Comparison of ENCODE assay signal across 8 mouse cellular contexts in the genomic region with DNA sequence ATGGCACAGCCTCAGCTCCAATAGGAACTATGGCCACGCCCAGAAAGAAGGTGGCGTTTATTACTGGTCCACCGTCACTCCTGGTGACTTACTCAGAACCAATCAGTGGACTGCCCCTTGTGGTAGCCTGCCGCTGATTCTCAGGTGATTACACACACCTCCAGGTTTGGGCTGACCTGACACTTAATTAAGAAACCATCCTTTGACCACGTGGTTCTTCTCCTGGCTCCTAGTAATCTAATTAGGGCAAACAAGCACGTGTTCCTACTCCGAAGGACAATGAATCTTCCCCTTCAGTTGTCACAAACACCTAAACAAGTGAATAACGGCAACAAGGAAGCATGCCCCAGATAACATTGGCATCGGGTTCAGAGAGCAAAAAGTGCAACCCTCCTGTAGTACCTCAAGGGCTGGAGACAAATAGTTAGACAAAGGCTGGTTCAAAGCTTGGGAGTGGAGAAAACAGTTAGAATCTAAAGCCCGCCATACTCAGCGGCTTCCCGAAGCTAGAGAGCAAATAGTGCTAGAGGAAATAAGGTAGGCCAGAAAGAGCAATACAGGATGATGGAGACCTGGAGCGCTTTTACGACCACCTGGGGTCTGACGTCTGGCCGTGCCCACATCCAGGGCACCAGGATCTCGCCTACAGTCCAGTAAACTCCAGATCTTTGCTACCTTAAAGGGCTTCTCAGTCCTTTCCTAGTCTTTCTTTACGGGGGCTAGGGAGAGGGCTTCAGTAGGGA. TPM values are rescaled to one million over a fixed set of nuclear protein-coding genes. Genes with fewer than 3 reads are reported as not detected.
DNase-seq lines count a peak whose midpoint lies in the region; ATAC-seq lines count a peak whose summit lies in the region.

No protein-coding gene starts in this region.

- peak overlapping the region; percentile 82 for H3K4me2 ChIP-seq in intestine, embryonic 16.5 days (ENCODE audit: low read depth, low read length)
- H3K4me2 ChIP-seq in midbrain, embryonic 11.5 days: peak overlapping the region; percentile 65

- DNase-seq in layer of hippocampus, adult 11-12 months (ENCODE audit: low spot score): peak; percentile 71
- DNase-seq in layer of hippocampus, adult 9-10 months (ENCODE audit: low spot score): no peak
- peak; percentile 79 to 84 for DNase-seq in cerebellum, postnatal 14 days
- peak; percentile 68 to 69 for DNase-seq in frontal cortex, postnatal 10 days (ENCODE audit: low spot score in 2 of 2)
- peak; percentile 62 for DNase-seq in limb, embryonic 10.5 days (ENCODE audit: low spot score)
- DNase-seq in midbrain, embryonic 11.5 days (ENCODE audit: low spot score, missing footprints): peak; percentile 95
- peak; percentile 28 to 57 for DNase-seq in spleen, adult 18-20 months

- H3K4me3 ChIP-seq in intestine, embryonic 16.5 days (ENCODE audit: low read length): peak overlapping the region; percentile 69
- H3K4me3 ChIP-seq in limb, embryonic 10.5 days: peak overlapping the region; percentile 70
- H3K4me3 ChIP-seq in midbrain, embryonic 11.5 days (ENCODE audit: low read depth, low read length): peak overlapping the region; percentile 71

- peak overlapping the region; percentile 48 for H3K27ac ChIP-seq in intestine, embryonic 16.5 days (ENCODE audit: low read length)
- H3K27ac ChIP-seq in limb, embryonic 10.5 days: peak overlapping the region; percentile 82
- 0 out of 2 replicates have a peak overlapping the region, but pooled peaks have one; percentile 14 for H3K27ac ChIP-seq in midbrain, embryonic 11.5 days (ENCODE audit: low read depth, low read length)

- peak; percentile 95 for ATAC-seq in intestine, embryonic 16.5 days
- ATAC-seq in midbrain, embryonic 11.5 days (ENCODE audit: low FRiP score): peak; percentile 87

- peak overlapping the region; percentile 74 for H3K9ac ChIP-seq in intestine, embryonic 16.5 days (ENCODE audit: low read depth, low read length)
- H3K9ac ChIP-seq in midbrain, embryonic 11.5 days (ENCODE audit: low read length): peak overlapping the region; percentile 67

- WGBS in intestine, embryonic 16.5 days: under 1% methylated on average over 18 of the region's 18 CpGs
- 2% methylated on average over 18 of the region's 18 CpGs for WGBS in limb, embryonic 10.5 days
- WGBS in midbrain, embryonic 11.5 days: under 1% methylated on average over 18 of the region's 18 CpGs

- H3K27me3 ChIP-seq in intestine, embryonic 16.5 days (replicated peaks; ENCODE audit: control insufficient read depth, insufficient read depth, low read length): no peaks in the 10 kb centered on the region
- no peaks in the 10 kb centered on the region for H3K27me3 ChIP-seq in limb, embryonic 10.5 days (ENCODE audit: low read depth, poor library complexity, severe bottlenecking)
- H3K27me3 ChIP-seq in midbrain, embryonic 11.5 days (ENCODE audit: control insufficient read depth, insufficient read depth, low read length): no peaks in the 10 kb centered on the region

- 0 out of 2 replicates have a peak, but pooled peaks cover 4% of the 10 kb centered on the region for H3K4me1 ChIP-seq in intestine, embryonic 16.5 days (ENCODE audit: control insufficient read depth, insufficient read depth, low read length)
- H3K4me1 ChIP-seq in limb, embryonic 10.5 days: peaks cover 14% of the 10 kb centered on the region
- H3K4me1 ChIP-seq in midbrain, embryonic 11.5 days (ENCODE audit: control insufficient read depth, insufficient read depth, low read length): peaks cover 8% of the 10 kb centered on the region

- peaks cover 7% of the 10 kb centered on the region for H3K36me3 ChIP-seq in intestine, embryonic 16.5 days (ENCODE audit: control insufficient read depth, insufficient read depth, low read length)
- peaks cover 27% of the 10 kb centered on the region for H3K36me3 ChIP-seq in limb, embryonic 10.5 days
- peaks cover 2% of the 10 kb centered on the region for H3K36me3 ChIP-seq in midbrain, embryonic 11.5 days (ENCODE audit: control insufficient read depth, insufficient read depth, low read length)

- no peaks in the 10 kb centered on the region for H3K9me3 ChIP-seq in intestine, embryonic 16.5 days (ENCODE audit: control insufficient read depth, low read length)
- H3K9me3 ChIP-seq in limb, embryonic 10.5 days (replicated peaks): no peaks in the 10 kb centered on the region
- H3K9me3 ChIP-seq in midbrain, embryonic 11.5 days (ENCODE audit: control insufficient read depth, low read length): no peaks in the 10 kb centered on the region

RNA-seq across cellular contexts. Expression of a gene that starts 1.0 kb away (rescaled TPM):
- 37.4 and 39.0 TPM in 2 replicates for polyA plus RNA-seq in intestine, embryonic 16.5 days (2015; fragmentation: Nextera tagmentation; extraction: Ambion mirVana)
- 20.8 and 22.2 TPM in 2 replicates for polyA plus RNA-seq in limb, embryonic 10.5 days (2016; fragmentation: Nextera tagmentation; extraction: Ambion mirVana)
- polyA plus RNA-seq in midbrain, embryonic 11.5 days (2014; fragmentation: Nextera tagmentation; extraction: Ambion mirVana): 28.9 and 31.1 TPM in 2 replicates

RNA-seq across cellular contexts. Expression of a gene that starts 17.6 kb away (rescaled TPM):
- polyA plus RNA-seq in intestine, embryonic 16.5 days (2015; fragmentation: Nextera tagmentation; extraction: Ambion mirVana): 0.94 and 1.2 TPM in 2 replicates
- 1.9 and 2.6 TPM in 2 replicates for polyA plus RNA-seq in limb, embryonic 10.5 days (2016; fragmentation: Nextera tagmentation; extraction: Ambion mirVana)
- 1.4 and 1.9 TPM in 2 replicates for polyA plus RNA-seq in midbrain, embryonic 11.5 days (2014; fragmentation: Nextera tagmentation; extraction: Ambion mirVana)

RNA-seq across cellular contexts. Expression of a gene that starts 18.6 kb away (rescaled TPM):
- polyA plus RNA-seq in intestine, embryonic 16.5 days (2015; fragmentation: Nextera tagmentation; extraction: Ambion mirVana): 111 and 117 TPM in 2 replicates
- 91.8 and 99.8 TPM in 2 replicates for polyA plus RNA-seq in limb, embryonic 10.5 days (2016; fragmentation: Nextera tagmentation; extraction: Ambion mirVana)
- 101 and 106 TPM in 2 replicates for polyA plus RNA-seq in midbrain, embryonic 11.5 days (2014; fragmentation: Nextera tagmentation; extraction: Ambion mirVana)

Comparison
In these comparisons a context has a peak if more than half of its experiments do, and no peak if none do; other contexts are left out.
1. H3K27ac ChIP-seq: peak in every context shown above with its lines; median percentile 82 in limb, embryonic 10.5 days; 48 in intestine, embryonic 16.5 days; 14 in midbrain, embryonic 11.5 days.